Mouse (Mus musculus) embryonic facial prominence, embryonic 10.5 days (tissue): ENCODE measurements at regions not wholly inside any gene's neighbourhood (a gene's known extent, or its start where the extent isn't known, plus 50 kb on each side); places are given as distances from the start of the nearest gene placed in this dataset.

Source experiments
- DNase-seq: peaks from one replicate; pipeline ENCODE4 v3.0.0-alpha.2; 2017; ENCODE audit warnings: low spot score
- H3K27ac ChIP-seq: fragments of 300-500 bp; sonication (generic); replicated peaks from 2 replicates; pipeline ENCODE4 v1.5.1; 2016; ENCODE audit warnings: mild to moderate bottlenecking
- H3K27me3 ChIP-seq: fragments of 300-500 bp; sonication (generic); replicated peaks from 2 replicates; pipeline ENCODE4 v1.6.1; 2016; ENCODE audit warnings: low read depth, mild to moderate bottlenecking; ENCODE audit not compliant: poor library complexity, severe bottlenecking
- H3K36me3 ChIP-seq: fragments of 300-500 bp; sonication (generic); replicated peaks from 2 replicates; pipeline ENCODE4 v1.6.1; 2016; ENCODE audit warnings: mild to moderate bottlenecking, moderate library complexity
- H3K4me1 ChIP-seq: fragments of 300-500 bp; sonication (generic); 2 replicates; pipeline ENCODE4 v1.6.1; 2016
- H3K4me3 ChIP-seq: fragments of 300-500 bp; sonication (generic); 2 replicates; pipeline ENCODE4 v1.5.1; 2016; ENCODE audit warnings: mild to moderate bottlenecking, moderate library complexity
- H3K9me3 ChIP-seq: fragments of 300-500 bp; sonication (generic); 2 replicates; pipeline ENCODE4 v1.6.1; 2016; ENCODE audit warnings: mild to moderate bottlenecking
- WGBS: fragments of 180-500 bp; shearing (Covaris S2); methylation state at CpG from one replicate; pipeline ENCODE4 v1.1.7; 2016; 5-methylcytosine and 5-hydroxymethylcytosine counted together

DNA sequence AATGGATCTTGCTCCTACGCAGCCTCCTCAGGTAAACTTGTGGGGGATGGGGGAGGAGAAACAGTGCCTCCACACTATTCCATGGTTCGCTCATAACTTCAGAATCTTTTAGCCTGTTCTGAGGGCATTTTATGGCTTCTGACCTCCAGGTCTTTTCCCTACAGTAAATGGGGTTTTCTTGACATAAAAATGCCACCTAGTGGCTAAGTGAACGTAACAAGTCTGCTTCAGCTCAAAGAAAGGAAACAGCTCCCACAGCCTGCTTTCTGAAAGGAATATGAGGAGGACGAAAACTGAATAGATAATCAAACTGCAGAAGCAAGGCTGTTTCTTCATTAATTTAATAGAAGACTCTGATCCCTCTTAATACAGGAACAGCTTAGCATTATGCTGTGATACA is 148.3 kb downstream of the Cd55b start:
- Histone ChIP-seq H3K27ac (no peak overlapping the region), H3K4me3 (no peak overlapping the region), H3K27me3 (no peaks in the 10 kb centered on the region), H3K36me3 (no peaks in the 10 kb centered on the region), H3K4me1 (peaks cover 3% of the 10 kb centered on the region; the same call in 1 of the 2 replicates), H3K9me3 (no peaks in the 10 kb centered on the region)
- 57% methylated on average over 4 of the region's 4 CpGs for WGBS
- no peak for DNase-seq

DNA sequence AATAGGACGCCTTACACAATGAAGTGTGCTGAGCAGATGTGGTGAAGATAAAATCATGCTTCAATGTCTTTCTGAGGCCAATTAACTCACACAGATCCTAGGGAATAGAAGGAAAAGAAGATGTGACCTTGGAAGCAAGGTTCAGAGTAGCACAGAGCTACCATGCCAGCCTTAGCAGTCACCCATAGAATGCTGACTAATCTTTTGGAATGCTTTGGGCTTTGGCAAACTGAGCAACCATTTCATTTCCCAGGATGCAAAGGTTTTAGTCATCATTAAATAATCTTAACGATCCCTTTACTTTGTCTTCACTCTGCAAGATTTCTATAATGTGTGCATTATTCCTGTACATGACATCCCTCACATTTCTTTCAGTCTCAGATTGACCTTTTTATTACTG is 152.4 kb downstream of the Cd55b start:
- H3K9me3 ChIP-seq, result no peaks in the 10 kb centered on the region
- no peak overlapping the region for H3K27ac ChIP-seq
- no peak for DNase-seq
- no peaks in the 10 kb centered on the region for H3K27me3 ChIP-seq
- H3K4me3 ChIP-seq, result no peak overlapping the region
- peaks cover 3% of the 10 kb centered on the region; the same call in 1 of the 2 replicates for H3K4me1 ChIP-seq
- H3K36me3 ChIP-seq, result no peaks in the 10 kb centered on the region
- 78% methylated on average over 2 of the region's 2 CpGs for WGBS
